9 mouse cellular contexts compared by ENCODE assay signal in genomic region chr12:55720319-55720718, GRCm38 (mm10).
DNase-seq lines count a peak whose midpoint lies in the region.
"Had no signal": no experiment of that assay in that cellular context is flagged by ENCODE, and none has a peak within 500 bp of the region (broad histone marks: within the 10 kb centered on the region; RNA-seq: fewer than 3 reads in every experiment).

No protein-coding gene starts in this region.

- DNase-seq in adrenal gland, postnatal 14 days, result peak; percentile 8
- no peak for DNase-seq in adrenal gland, postnatal 36 days
- DNase-seq in layer of hippocampus, adult 9-10 months (ENCODE audit: low spot score), result peak; percentile 33
- no peak for DNase-seq in layer of hippocampus, adult 8-10 months (ENCODE audit: low spot score in 2 of 2)
- peak; percentile 62 for DNase-seq in MN1 (ENCODE audit: low spot score)
- DNase-seq in induced T-regulatory cell, adult 2 months (ENCODE audit: low read depth), result peak; percentile 56
- no peak for DNase-seq in frontal cortex, postnatal 10 days (ENCODE audit: low spot score in 2 of 2)
- DNase-seq in right cerebral cortex, postnatal 14 days, result no peak
- DNase-seq: kidney, adult 8-10 months had no signal

Comparison
In these comparisons a context has a peak if more than half of its experiments do, and no peak if none do; other contexts are left out.
1. DNase-seq: peak in adrenal gland, postnatal 14 days (single experiment), layer of hippocampus, adult 9-10 months (single experiment), MN1 (single experiment) and induced T-regulatory cell, adult 2 months (single experiment); none in adrenal gland, postnatal 36 days (0 of 2), layer of hippocampus, adult 8-10 months (0 of 2), frontal cortex, postnatal 10 days (0 of 2) and right cerebral cortex, postnatal 14 days (single experiment).